Mouse (Mus musculus): ENCODE results near the gene Pkib. TPM values are rescaled to one million over a fixed set of nuclear protein-coding genes. Genes with fewer than 3 reads are reported as not detected.

Gene Pkib
- polyA plus RNA-seq, 1 experiment from 2014 or later: 2.2 TPM

- H3K9ac ChIP-seq (replicated peaks; ENCODE audit: low read depth): no peak overlapping the region
- 3% methylated on average over 6 of the region's 6 CpGs for WGBS
- DNase-seq (ENCODE audit: low spot score): peak; percentile 93
These were observed 111.8 kb downstream of the Pkib start for GRCm38 (mm10) chr10:57743606-57744016.

GRCm38 (mm10) chr10:57744128-57744765 is 112.5 kb downstream of the Pkib start:
- no peaks in the 10 kb centered on the region for H3K27me3 ChIP-seq (replicated peaks; ENCODE audit: insufficient read depth, low read length)
- H3K9ac ChIP-seq (replicated peaks; ENCODE audit: low read depth): no peak overlapping the region
- TF ChIP-seq EP300 (IDR thresholded peaks at IDR 0.05) (no peak), CTCF (IDR thresholded peaks at IDR 0.05) (no peak)
- no peak overlapping the region for H3K4me3 ChIP-seq (ENCODE audit: low read depth, low read length)
- no peaks in the 10 kb centered on the region for H3K9me3 ChIP-seq (ENCODE audit: low read length)
- no peak overlapping the region for H3K27ac ChIP-seq (ENCODE audit: low read length)
- H3K4me2 ChIP-seq (replicated peaks; ENCODE audit: low read depth, low read length): no peak overlapping the region
- no peaks in the 10 kb centered on the region for H3K4me1 ChIP-seq (ENCODE audit: insufficient read depth, low read depth, low read length)
- DNase-seq (ENCODE audit: low spot score) (no peak), ATAC-seq (no peak; the same call in 1 of the 2 replicates)
- H3K36me3 ChIP-seq (ENCODE audit: insufficient read depth, low read length): no peaks in the 10 kb centered on the region
- 49% methylated on average over 2 of the region's 2 CpGs for WGBS

More at GRCm38 (mm10) chr10:57743606-57744016, 111.8 kb downstream of the Pkib start:
- H3K27ac ChIP-seq (ENCODE audit: low read length): no peak overlapping the region
- H3K4me3 ChIP-seq (ENCODE audit: low read depth, low read length): peak overlapping the region; percentile 39
- peak overlapping the region; percentile 55 for H3K4me2 ChIP-seq (replicated peaks; ENCODE audit: low read depth, low read length)
- H3K9me3 ChIP-seq (ENCODE audit: low read length): no peaks in the 10 kb centered on the region
- peak; percentile 53 for ATAC-seq
- TF ChIP-seq CTCF (IDR thresholded peaks at IDR 0.05): peak; percentile 83
- no peak for TF ChIP-seq EP300 (IDR thresholded peaks at IDR 0.05)
- no peaks in the 10 kb centered on the region for H3K36me3 ChIP-seq (ENCODE audit: insufficient read depth, low read length)
- H3K4me1 ChIP-seq (ENCODE audit: insufficient read depth, low read depth, low read length): no peaks in the 10 kb centered on the region
- no peaks in the 10 kb centered on the region for H3K27me3 ChIP-seq (replicated peaks; ENCODE audit: insufficient read depth, low read length)

- ATAC-seq: no peak
- no peaks in the 10 kb centered on the region for H3K9me3 ChIP-seq (ENCODE audit: low read length)
- no peak overlapping the region for H3K27ac ChIP-seq (ENCODE audit: low read length)
- H3K27me3 ChIP-seq (replicated peaks; ENCODE audit: insufficient read depth, low read length): no peaks in the 10 kb centered on the region
- no peak overlapping the region for H3K9ac ChIP-seq (replicated peaks; ENCODE audit: low read depth)
- H3K36me3 ChIP-seq (ENCODE audit: insufficient read depth, low read length): no peaks in the 10 kb centered on the region
- H3K4me1 ChIP-seq (ENCODE audit: insufficient read depth, low read depth, low read length): no peaks in the 10 kb centered on the region
- TF ChIP-seq EP300 (IDR thresholded peaks at IDR 0.05): no peak
- TF ChIP-seq CTCF (IDR thresholded peaks at IDR 0.05): no peak
- no peak overlapping the region for H3K4me2 ChIP-seq (replicated peaks; ENCODE audit: low read depth, low read length)
- peak; percentile 9 for DNase-seq (ENCODE audit: low spot score)
- no peak overlapping the region for H3K4me3 ChIP-seq (ENCODE audit: low read depth, low read length)
These were observed 113.7 kb downstream of the Pkib start for GRCm38 (mm10) chr10:57745452-57745851.

GRCm38 (mm10) chr10:57747127-57747526 is 115.3 kb downstream of the Pkib start:
- H3K4me1 ChIP-seq (ENCODE audit: insufficient read depth, low read depth, low read length): no peaks in the 10 kb centered on the region
- no peak overlapping the region for H3K4me3 ChIP-seq (ENCODE audit: low read depth, low read length)
- no peaks in the 10 kb centered on the region for H3K9me3 ChIP-seq (ENCODE audit: low read length)
- no peak overlapping the region for H3K4me2 ChIP-seq (replicated peaks; ENCODE audit: low read depth, low read length)
- H3K27me3 ChIP-seq (replicated peaks; ENCODE audit: insufficient read depth, low read length): no peaks in the 10 kb centered on the region
- DNase-seq (ENCODE audit: low spot score): no peak
- no peak overlapping the region for H3K27ac ChIP-seq (ENCODE audit: low read length)
- ATAC-seq: no peak
- H3K9ac ChIP-seq (replicated peaks; ENCODE audit: low read depth): no peak overlapping the region
- no peak for TF ChIP-seq EP300 (IDR thresholded peaks at IDR 0.05)
- TF ChIP-seq CTCF (IDR thresholded peaks at IDR 0.05): no peak
- H3K36me3 ChIP-seq (ENCODE audit: insufficient read depth, low read length): no peaks in the 10 kb centered on the region

GRCm38 (mm10) chr10:57753343-57753742 is 121.6 kb downstream of the Pkib start:
- ATAC-seq: no peak
- Histone ChIP-seq H3K27me3 (replicated peaks; ENCODE audit: insufficient read depth, low read length) (no peaks in the 10 kb centered on the region), H3K36me3 (ENCODE audit: insufficient read depth, low read length) (no peaks in the 10 kb centered on the region), H3K27ac (ENCODE audit: low read length) (no peak overlapping the region), H3K4me2 (replicated peaks; ENCODE audit: low read depth, low read length) (no peak overlapping the region), H3K9me3 (ENCODE audit: low read length) (no peaks in the 10 kb centered on the region), H3K4me1 (ENCODE audit: insufficient read depth, low read depth, low read length) (no peaks in the 10 kb centered on the region), H3K9ac (replicated peaks; ENCODE audit: low read depth) (no peak overlapping the region), H3K4me3 (ENCODE audit: low read depth, low read length) (no peak overlapping the region)
- 82% methylated on average over 1 of the region's 1 CpGs for WGBS
- TF ChIP-seq EP300 (IDR thresholded peaks at IDR 0.05): no peak
- no peak for TF ChIP-seq CTCF (IDR thresholded peaks at IDR 0.05)
- DNase-seq (ENCODE audit: low spot score): no peak

- Histone ChIP-seq H3K9me3 (ENCODE audit: low read length) (no peaks in the 10 kb centered on the region), H3K4me3 (ENCODE audit: low read depth, low read length) (no peak overlapping the region), H3K4me2 (replicated peaks; ENCODE audit: low read depth, low read length) (no peak overlapping the region), H3K9ac (replicated peaks; ENCODE audit: low read depth) (no peak overlapping the region), H3K27ac (ENCODE audit: low read length) (no peak overlapping the region), H3K27me3 (replicated peaks; ENCODE audit: insufficient read depth, low read length) (no peaks in the 10 kb centered on the region), H3K4me1 (ENCODE audit: insufficient read depth, low read depth, low read length) (no peaks in the 10 kb centered on the region), H3K36me3 (ENCODE audit: insufficient read depth, low read length) (no peaks in the 10 kb centered on the region)
- no peak for ATAC-seq
- DNase-seq (ENCODE audit: low spot score): no peak
- 60% methylated on average over 2 of the region's 2 CpGs for WGBS
- TF ChIP-seq CTCF (IDR thresholded peaks at IDR 0.05): no peak
- TF ChIP-seq EP300 (IDR thresholded peaks at IDR 0.05): 0 out of 2 replicates have a peak, but pooled peaks have one; percentile 11
These were observed 123.5 kb downstream of the Pkib start for GRCm38 (mm10) chr10:57755201-57755736.
